Mouse (Mus musculus): ENCODE measurements at regions not wholly inside any gene's neighbourhood (a gene's known extent, or its start where the extent isn't known, plus 50 kb on each side); places are given as distances from the start of the nearest gene placed in this dataset.
A peak's percentile ranks its signal among the peaks of the same experiment; 100 is the strongest.

- DNase-seq: peak; percentile 9 to 18
Measured at GRCm38 (mm10) chr2:109791921-109792320, 98.7 kb upstream of the Lin7c start.

GRCm38 (mm10) chr2:109816993-109817392 is 73.7 kb upstream of the Lin7c start:
- no peak for DNase-seq

- no peak for DNase-seq
Measured at GRCm38 (mm10) chr2:109820357-109820756, 70.3 kb upstream of the Lin7c start.

- no peak for DNase-seq
Measured at GRCm38 (mm10) chr2:109820869-109821268, 69.8 kb upstream of the Lin7c start.

GRCm38 (mm10) chr2:109822993-109823830 is 67.4 kb upstream of the Lin7c start:
- DNase-seq: no peak

- no peak for DNase-seq
Measured at GRCm38 (mm10) chr2:109840258-109840657, 50.4 kb upstream of the Lin7c start.
